Mouse (Mus musculus) thymus, postnatal 25 days (tissue): ENCODE results near the gene Tubgcp4.

Experiments used
- DNase-seq: peaks from one replicate; pipeline ENCODE4 v3.0.0; 2022

Gene Tubgcp4

DNA sequence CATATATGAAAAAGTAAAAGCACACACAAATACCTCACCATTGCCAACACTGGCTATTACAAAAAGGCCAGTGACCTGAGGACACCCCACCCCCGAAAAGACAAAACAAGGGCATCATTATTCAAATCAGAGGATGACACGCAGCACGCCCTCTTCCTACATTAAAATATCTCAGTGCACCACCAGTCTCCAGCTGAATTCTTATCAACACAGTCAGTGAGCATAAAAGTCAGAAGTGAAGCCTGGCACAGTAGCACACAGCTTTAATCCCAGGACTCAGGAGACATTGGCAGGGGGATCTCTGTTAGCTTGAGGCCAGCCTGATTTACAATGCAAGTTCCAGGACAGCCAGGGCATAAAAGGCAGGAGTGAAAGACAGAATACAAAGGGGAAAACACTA is 36.1 kb downstream of the Tubgcp4 start:
- DNase-seq = no peak

DNA sequence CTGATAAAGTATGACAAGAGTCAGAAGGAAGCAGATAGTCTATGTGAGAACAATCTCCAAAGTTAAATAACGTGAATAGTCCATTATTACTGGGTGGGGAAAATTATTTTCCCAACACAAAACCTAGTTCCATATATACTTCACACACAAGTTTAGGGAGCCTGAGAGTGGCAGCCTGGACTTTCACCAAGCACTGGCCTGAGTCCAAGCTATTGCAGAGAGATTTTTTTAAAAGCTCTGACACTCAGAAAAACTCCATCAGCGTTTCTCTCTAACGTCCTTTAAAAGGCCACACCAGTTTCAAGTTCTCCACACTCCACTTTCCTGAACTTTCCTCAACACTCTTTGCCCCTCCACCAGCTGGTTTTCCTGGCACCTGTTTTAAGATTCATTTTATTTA is 44.0 kb downstream of the Tubgcp4 start:
- no peak for DNase-seq

DNA sequence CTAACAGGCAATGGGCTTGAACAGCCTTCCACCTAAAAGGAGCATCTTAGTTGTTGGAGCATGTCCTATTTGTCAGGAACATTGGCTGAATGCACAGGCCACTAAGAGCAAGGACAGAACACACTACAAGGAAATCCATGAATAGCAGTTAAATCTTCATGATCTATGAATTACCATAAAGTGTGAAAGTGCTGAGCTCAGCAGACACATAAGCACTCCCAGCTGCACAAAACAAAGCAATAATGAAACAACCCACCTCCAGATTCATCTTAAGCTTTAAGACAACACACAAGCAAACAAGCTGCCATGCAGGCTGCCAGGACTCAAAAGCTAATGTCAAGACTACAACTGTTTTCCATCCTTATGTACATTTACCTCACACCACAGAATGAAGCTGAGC is 48.7 kb downstream of the Tubgcp4 start:
- DNase-seq = no peak

DNA sequence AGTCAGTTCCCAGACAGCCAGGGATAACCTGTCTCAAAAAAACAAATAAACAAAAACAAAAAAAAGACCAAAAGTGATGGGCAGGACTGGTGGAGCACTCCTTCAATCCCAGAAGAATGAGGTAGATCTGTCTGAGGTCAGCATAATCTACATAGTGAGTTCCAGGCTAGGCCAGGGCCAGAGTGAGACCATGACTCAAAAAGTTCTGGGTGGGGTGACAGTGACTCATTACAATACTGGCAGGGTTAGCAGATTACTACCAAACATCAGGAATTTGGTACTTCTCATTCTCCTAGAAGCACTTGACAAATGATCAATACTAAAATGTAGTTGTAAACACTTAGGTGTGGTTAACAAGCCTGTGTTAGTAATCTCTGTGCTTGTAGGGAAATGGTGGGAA is 49.5 kb downstream of the Tubgcp4 start:
- DNase-seq = no peak

DNA sequence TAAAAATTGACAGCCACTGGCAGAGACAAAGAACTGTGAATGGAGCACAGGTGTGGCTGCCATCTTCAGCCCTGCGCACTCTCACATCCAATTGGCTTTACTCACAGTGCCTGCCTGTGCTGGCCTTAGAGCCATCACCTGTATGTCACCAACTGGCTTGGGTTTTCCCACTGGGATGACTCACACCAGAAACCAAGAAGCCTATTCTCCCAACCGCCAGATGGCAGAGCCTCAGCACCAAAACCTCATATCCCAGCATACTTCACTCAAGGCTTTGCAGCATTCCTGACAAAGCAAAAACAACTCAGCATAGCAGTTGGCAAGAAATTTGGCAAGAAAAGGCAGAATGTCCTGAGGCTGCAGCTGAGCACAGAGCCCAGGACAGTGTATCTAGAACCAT is 52.6 kb downstream of the Tubgcp4 start:
- DNase-seq = no peak

DNA sequence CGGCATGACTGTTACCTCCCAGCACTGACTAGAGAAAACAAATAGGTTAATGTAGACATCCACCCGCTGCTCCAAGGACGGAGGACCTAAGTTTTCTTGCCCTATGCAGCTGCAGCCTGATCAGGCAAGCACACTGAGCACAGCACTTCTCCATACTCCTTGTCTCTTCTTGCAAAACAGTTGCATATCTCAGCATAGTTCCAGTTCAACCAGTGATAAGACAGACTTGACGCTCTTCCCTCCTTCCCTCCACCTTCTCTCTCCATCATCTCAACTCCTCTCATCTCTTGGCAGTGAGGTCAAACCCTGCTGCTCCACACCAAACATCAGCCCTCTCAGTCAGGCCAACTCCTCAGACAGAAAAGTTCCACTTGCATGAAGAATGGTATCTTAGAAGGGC is 57.7 kb downstream of the Tubgcp4 start:
- DNase-seq = no peak

DNA sequence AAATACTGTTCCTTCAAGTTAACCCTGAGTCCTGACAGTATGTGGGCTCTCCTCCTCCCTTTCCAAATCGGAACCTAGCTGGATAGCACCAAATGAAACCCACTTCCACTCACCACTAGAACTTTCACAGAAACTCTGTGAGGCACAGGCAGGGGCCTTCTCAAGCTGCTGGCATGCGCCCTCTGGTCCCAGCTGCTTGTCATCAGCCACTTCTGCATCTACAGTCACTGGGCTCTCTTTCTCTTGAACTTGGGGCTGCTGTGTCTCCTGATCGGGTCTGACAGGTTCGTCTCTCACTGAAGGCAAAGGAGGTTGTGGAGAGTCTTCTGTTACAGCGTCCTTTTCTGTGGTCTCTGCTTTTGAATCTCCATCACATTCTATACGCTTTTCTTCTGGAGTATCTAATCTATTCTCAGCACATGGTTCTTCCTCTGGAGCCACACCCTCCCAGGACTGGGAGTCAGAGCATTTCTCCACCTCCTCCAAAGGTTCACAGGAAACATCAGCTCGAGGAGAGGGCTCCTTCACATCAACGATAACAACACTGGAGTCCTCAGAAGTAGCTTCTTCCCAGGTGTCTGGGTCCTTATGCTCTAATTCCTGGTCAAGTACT is 65.1 kb downstream of the Tubgcp4 start:
- DNase-seq = no peak

DNA sequence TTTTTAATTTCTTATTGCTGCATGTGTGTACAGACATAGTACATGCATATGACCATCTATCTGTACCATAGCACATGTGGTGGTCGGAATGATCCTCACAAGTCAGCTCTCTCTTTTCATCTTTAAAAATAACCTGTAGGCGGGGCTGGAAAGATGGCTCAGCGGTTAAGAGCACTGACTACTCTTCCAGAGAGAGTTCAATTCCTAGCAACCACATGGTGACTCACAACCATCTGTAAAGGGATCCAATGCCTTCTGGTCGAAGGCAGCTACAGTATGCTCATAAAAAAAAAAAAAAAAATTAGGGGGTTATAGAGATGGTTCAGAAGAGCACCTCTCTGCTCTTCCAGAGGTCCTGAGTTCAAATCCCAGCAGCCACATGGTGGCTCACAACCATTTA is 69.0 kb downstream of the Tubgcp4 start:
- DNase-seq = no peak

DNA sequence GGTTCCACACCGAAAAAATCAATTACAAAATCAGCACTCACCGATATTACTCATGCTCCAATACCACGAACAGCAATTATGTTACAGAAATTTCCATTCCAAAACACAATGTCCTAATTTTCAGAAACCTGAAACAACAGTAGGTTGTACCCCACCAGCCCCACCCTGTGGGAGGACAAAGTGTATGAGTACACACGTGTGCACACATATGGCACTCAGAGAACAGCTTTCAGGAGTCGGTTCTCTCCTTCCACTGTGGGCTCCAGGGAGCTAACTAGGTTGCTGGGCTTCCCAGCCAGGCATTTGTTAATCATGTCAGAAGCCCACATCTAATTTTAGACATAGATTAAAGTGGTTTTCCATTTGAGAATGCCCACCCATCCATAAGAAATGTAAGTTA is 73.6 kb downstream of the Tubgcp4 start:
- DNase-seq = no peak
